Mouse (Mus musculus) intestine, embryonic 15.5 days (tissue): ENCODE results near the gene Bscl2. TPM values are rescaled to one million over a fixed set of nuclear protein-coding genes. Genes with fewer than 3 reads are reported as not detected.

ENCODE experiments used
- ATAC-seq: fragments of 200-750 bp; cut with Nextera tagmentation; 2 replicates; pipeline ENCODE4 v1.8.0; 2017; ENCODE audit warnings: moderate TSS enrichment, moderate library complexity
- H3K27ac ChIP-seq: fragments of 300-500 bp; sonication (generic); 2 replicates; pipeline ENCODE4 v1.5.1; 2015; ENCODE audit warnings: mild to moderate bottlenecking, inconsistent platforms
- H3K27me3 ChIP-seq: fragments of 300-500 bp; sonication (generic); replicated peaks from 2 replicates; pipeline ENCODE4 v1.6.1; 2015; ENCODE audit warnings: inconsistent platforms
- H3K36me3 ChIP-seq: fragments of 300-500 bp; sonication (generic); 2 replicates; pipeline ENCODE4 v1.6.1; 2015; ENCODE audit warnings: inconsistent platforms
- H3K4me1 ChIP-seq: fragments of 300-500 bp; sonication (generic); replicated peaks from 2 replicates; pipeline ENCODE4 v1.6.1; 2015; ENCODE audit warnings: inconsistent platforms
- H3K4me2 ChIP-seq: fragments of 300-500 bp; sonication (generic); replicated peaks from 2 replicates; pipeline ENCODE4 v1.6.1; 2015; ENCODE audit warnings: mild to moderate bottlenecking, inconsistent platforms
- H3K4me3 ChIP-seq: fragments of 300-500 bp; sonication (generic); replicated peaks from 2 replicates; pipeline ENCODE4 v1.5.1; 2015; ENCODE audit warnings: inconsistent platforms
- H3K9ac ChIP-seq: fragments of 300-500 bp; sonication (generic); 2 replicates; pipeline ENCODE4 v1.6.1; 2015; ENCODE audit warnings: inconsistent platforms
- H3K9me3 ChIP-seq: fragments of 300-500 bp; sonication (generic); 2 replicates; pipeline ENCODE4 v1.6.1; 2016; ENCODE audit warnings: inconsistent platforms
- WGBS: fragments of 180-500 bp; shearing (Covaris S2); methylation state at CpG from one replicate; pipeline ENCODE4 v1.1.7; 2015; 5-methylcytosine and 5-hydroxymethylcytosine counted together
- polyA plus RNA-seq: library from polyadenylated mRNA; unstranded; fragments of >200 nt; fragmentation: Nextera tagmentation; extraction: Ambion mirVana; gene quantifications from 2 replicates; pipeline ENCODE4 v1.2.1, GENCODE M21; 2015

Bscl2 gene
- polyA plus RNA-seq, 1 experiment from 2014 or later = 40.6 TPM

DNA sequence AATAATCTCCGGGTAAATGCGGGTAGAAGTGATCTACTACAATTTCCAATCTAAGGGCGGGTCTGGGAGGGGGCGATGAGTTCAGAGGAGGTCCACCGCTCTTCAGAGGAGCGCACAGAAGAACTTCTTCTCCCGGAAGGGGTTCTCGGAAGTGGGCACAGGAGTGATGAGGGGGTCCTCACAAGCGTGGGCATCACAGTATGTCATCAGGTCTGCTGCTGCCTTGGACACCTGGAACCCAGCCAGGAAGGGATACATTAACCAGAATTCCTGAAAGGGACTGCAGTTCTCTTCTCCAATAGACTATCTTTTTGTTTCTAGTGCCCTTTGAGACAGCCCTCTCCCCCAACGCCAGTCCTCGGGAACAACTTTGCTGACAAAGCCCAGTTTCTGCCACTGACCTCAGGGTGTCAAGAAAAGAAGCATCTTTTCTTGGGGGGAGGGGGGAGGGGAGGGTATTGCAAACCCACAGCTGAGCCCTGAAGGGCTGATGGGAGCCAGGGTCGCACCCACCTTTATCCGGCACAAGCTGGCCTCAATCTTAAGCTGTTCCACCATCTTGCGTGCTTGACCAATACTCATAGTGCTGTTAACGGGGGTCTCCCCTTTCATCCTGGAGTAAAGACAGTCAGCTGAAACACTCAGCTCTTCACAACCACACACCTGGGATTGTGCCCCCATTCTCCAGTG lies 919 bp downstream of the Bscl2 start:
- H3K9me3 ChIP-seq = no peaks in the 10 kb centered on the region
- peak; percentile 8; the same call in 1 of the 2 replicates for ATAC-seq
- peak overlapping the region; percentile 50 for H3K4me3 ChIP-seq
- peak overlapping the region; percentile 97 for H3K27ac ChIP-seq
- peak overlapping the region; percentile 68 for H3K9ac ChIP-seq
- no peaks in the 10 kb centered on the region for H3K27me3 ChIP-seq
- H3K4me2 ChIP-seq = peak overlapping the region; percentile 91
- peaks cover 12% of the 10 kb centered on the region for H3K4me1 ChIP-seq
- H3K36me3 ChIP-seq = peaks cover 12% of the 10 kb centered on the region
- WGBS = 20% methylated on average over 15 of the region's 15 CpGs

DNA sequence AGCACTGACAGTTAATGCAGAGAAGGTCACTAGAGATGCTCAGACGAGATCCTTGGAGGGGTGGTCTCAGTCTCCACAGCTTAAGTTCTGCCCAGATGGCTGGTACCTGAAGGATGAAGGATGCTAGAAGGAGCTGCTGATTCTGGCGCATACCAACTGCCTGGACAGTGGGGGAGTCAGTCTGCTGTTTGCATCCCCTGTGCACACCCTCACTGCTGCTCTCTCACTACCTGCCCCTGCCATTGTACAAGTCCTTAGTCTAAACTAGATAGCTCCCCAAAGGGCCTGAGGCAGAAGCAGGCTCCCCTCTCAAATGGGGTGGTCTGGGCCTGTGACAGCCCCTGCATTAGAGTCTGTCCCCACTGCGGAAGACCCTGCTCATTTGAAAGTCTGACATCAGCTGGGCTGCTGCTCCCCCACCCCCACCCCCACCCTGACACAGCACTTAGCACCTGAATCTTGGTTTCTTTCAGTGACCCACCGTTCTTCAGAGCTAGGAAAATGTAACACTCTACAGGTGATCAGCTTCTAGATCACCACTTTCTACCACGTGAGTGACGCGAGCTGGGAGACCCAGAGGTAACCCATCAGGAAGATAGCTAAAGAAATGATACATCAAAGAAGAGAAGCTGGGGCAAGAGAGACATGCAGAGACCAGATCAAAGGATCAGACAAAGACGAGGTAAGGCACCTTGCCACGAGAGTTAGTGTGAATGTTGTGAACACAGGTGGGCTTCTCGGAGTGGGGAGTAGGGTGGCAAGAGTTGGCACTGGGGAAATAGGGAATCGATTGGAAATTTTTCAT lies 2.0 kb downstream of the Bscl2 start, which contains the start of gene Gng3:
Gene Gng3, minus strand, starts transcription at position 92 of the 805 bp plus-strand sequence.
- peaks cover 12% of the 10 kb centered on the region for H3K4me1 ChIP-seq
- ATAC-seq = no peak
- H3K27ac ChIP-seq = peak within 1 kb of the TSS; percentile 97
- no peaks in the 10 kb centered on the region for H3K9me3 ChIP-seq
- peak within 1 kb of the TSS; percentile 91 for H3K4me2 ChIP-seq
- 69% methylated on average over 11 of the region's 11 CpGs for WGBS
- H3K27me3 ChIP-seq = no peaks in the 10 kb centered on the region
- H3K4me3 ChIP-seq = peak within 1 kb of the TSS; percentile 50
- peaks cover 7% of the 10 kb centered on the region; the same call in 1 of the 2 replicates for H3K36me3 ChIP-seq
- peak within 1 kb of the TSS; percentile 68 for H3K9ac ChIP-seq

DNA sequence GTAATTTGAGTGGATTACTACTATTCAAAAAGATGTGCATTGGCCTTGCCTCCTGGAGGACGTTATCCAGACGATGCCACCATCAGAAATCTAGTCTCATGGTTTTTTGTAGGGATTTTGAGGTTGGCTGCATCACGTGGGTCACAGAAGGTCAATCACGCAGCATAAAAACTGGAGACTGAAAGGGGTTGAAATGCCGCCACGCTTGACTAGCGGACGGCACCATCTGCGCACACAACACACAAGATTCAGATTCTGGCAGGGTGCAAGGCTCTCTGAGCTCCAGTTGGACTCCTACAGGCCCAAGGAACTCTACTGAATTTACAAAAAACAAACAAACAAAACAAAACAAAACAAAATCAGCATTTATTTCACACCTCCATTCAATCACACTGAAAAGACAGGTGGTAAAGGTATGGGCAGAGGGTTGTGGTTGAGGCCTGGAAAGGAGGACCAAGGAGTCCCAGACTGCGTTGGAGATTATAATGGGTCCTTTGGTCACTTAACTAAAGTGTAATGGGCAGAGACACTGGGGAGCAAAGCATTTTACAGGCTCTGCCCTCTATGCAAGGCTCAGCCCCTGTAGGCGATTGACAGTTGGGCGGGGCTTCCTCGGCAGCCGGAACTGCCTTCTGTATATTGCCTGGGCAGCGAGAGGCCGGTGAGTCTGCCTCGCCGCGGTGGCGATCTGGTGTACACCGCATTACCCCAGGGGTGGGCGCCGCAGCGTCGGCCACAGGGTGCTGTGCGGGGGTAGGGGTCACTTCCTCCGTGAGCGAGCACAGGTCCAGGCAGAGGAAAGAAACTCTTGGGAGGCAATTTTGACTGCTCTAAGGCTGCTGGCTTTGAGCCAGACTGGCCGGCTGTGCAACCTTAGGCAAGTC lies 2.9 kb downstream of the Bscl2 start:
- H3K27me3 ChIP-seq = no peaks in the 10 kb centered on the region
- 0 out of 2 replicates have a peak, but pooled peaks cover 2% of the 10 kb centered on the region for H3K36me3 ChIP-seq
- H3K4me3 ChIP-seq = peak overlapping the region; percentile 50
- no peaks in the 10 kb centered on the region for H3K9me3 ChIP-seq
- peak overlapping the region; percentile 88 for H3K4me2 ChIP-seq
- WGBS = 25% methylated on average over 29 of the region's 29 CpGs
- peak; percentile 81 for ATAC-seq
- peaks cover 12% of the 10 kb centered on the region for H3K4me1 ChIP-seq
- peak overlapping the region; percentile 62 for H3K9ac ChIP-seq
- no peak overlapping the region for H3K27ac ChIP-seq

GRCm38 (mm10) chr19:8841012-8841411 lies 3.7 kb downstream of the Bscl2 start:
- H3K9me3 ChIP-seq = no peaks in the 10 kb centered on the region
- H3K4me3 ChIP-seq = peak overlapping the region; percentile 50
- no peak overlapping the region for H3K27ac ChIP-seq
- ATAC-seq = no peak
- peaks cover 12% of the 10 kb centered on the region for H3K4me1 ChIP-seq
- peak overlapping the region; percentile 88 for H3K4me2 ChIP-seq
- H3K27me3 ChIP-seq = no peaks in the 10 kb centered on the region
- WGBS = 90% methylated on average over 7 of the region's 7 CpGs
- H3K9ac ChIP-seq = peak overlapping the region; percentile 62
- peaks cover 3% of the 10 kb centered on the region; the same call in 1 of the 2 replicates for H3K36me3 ChIP-seq

DNA sequence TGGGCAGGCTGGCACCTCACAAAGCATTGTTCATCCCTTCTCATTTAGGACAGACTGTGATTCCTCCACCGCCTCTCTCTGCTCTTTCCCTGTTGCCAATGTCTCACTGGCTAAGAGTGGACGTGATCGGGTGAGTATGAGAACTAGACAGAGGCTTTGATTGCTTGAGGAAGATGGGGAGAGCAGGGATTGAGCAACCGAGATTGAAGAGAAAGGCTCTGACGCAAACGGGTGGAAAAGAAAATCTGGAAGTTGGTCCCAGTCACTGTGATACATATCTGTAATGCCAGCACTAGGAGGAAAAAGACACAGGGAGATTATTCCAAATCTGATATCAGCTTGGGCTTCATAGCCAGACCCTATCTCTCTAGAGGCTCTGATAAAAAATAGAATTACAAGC lies 5.7 kb downstream of the Bscl2 start:
- ATAC-seq = no peak
- Histone ChIP-seq H3K36me3 (peaks cover 8% of the 10 kb centered on the region; the same call in 1 of the 2 replicates), H3K4me1 (peaks cover 8% of the 10 kb centered on the region), H3K27me3 (no peaks in the 10 kb centered on the region), H3K9me3 (no peaks in the 10 kb centered on the region), H3K27ac (no peak overlapping the region), H3K4me2 (no peak overlapping the region), H3K9ac (0 out of 2 replicates have a peak overlapping the region, but pooled peaks have one; percentile 1), H3K4me3 (no peak overlapping the region)
- WGBS = 83% methylated on average over 6 of the region's 6 CpGs

GRCm38 (mm10) chr19:8844371-8845129 lies 7.3 kb downstream of the Bscl2 start:
- Histone ChIP-seq H3K4me2 (no peak overlapping the region), H3K4me1 (peaks cover 3% of the 10 kb centered on the region; the same call in 1 of the 2 replicates), H3K27me3 (no peaks in the 10 kb centered on the region), H3K36me3 (peaks cover 8% of the 10 kb centered on the region; the same call in 1 of the 2 replicates), H3K27ac (no peak overlapping the region), H3K4me3 (no peak overlapping the region), H3K9ac (no peak overlapping the region), H3K9me3 (no peaks in the 10 kb centered on the region)
- WGBS = 63% methylated on average over 5 of the region's 5 CpGs
- no peak for ATAC-seq

DNA sequence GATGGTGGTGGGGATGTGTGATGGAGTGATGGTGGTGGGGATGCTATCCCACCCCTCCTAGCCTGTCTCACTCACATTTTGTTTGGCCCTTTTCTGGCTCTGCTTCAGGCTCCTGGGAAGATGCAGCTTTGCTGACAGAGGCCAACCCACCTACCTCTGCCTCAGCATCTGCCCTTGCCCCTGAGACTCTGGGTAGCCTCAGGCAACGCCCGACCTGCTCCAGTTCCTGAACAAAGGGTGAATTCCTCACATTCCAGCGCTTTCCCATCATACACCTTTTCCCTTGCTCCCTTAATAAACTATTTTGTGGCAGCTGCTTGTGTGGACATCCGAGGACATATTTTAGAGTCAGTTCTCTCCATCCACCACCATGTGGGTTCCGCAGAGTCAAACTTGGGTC lies 11.1 kb downstream of the Bscl2 start:
- Histone ChIP-seq H3K4me3 (no peak overlapping the region), H3K4me1 (peaks cover 13% of the 10 kb centered on the region; the same call in 1 of the 2 replicates), H3K9ac (no peak overlapping the region), H3K27me3 (no peaks in the 10 kb centered on the region), H3K27ac (no peak overlapping the region), H3K36me3 (peaks cover 8% of the 10 kb centered on the region; the same call in 1 of the 2 replicates), H3K9me3 (no peaks in the 10 kb centered on the region), H3K4me2 (no peak overlapping the region)
- no peak for ATAC-seq
- WGBS = 63% methylated on average over 5 of the region's 5 CpGs

GRCm38 (mm10) chr19:8850402-8850901 lies 13.2 kb downstream of the Bscl2 start, which contains the start of gene Lrrn4cl:
Gene Lrrn4cl, plus strand, starts transcription at chr19:8850768.
- no peak within 1 kb of the TSS for H3K9ac ChIP-seq
- peaks cover 8% of the 10 kb centered on the region; the same call in 1 of the 2 replicates for H3K36me3 ChIP-seq
- peaks cover 13% of the 10 kb centered on the region; the same call in 1 of the 2 replicates for H3K4me1 ChIP-seq
- no peaks in the 10 kb centered on the region for H3K9me3 ChIP-seq
- 0 out of 2 replicates have a peak within 1 kb of the TSS, but pooled peaks have one; percentile 28 for H3K27ac ChIP-seq
- 20% methylated on average over 7 of the region's 7 CpGs for WGBS
- H3K4me3 ChIP-seq = no peak within 1 kb of the TSS
- H3K27me3 ChIP-seq = no peaks in the 10 kb centered on the region
- H3K4me2 ChIP-seq = peak within 1 kb of the TSS; percentile 22; the same call in 1 of the 2 replicates
- ATAC-seq = peak; percentile 89

DNA sequence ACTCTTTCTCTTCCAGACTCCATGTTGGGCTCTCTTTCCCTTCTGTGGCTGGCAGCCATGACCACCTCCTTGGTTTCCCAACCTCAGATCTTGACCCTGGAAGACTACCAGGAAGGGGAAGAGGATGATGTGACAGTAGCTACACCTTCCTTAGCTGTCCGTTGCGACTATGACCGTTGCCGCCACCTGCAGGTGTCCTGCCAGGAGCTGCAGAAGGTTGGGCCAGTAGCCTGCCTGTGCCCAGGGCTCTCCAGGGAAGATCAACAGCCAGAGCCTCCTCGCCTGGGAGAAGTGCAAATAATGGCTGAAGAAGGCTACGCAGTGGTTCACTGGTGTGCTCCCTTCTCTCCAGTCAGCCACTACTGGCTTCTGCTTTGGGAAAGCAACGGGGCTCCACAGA lies 14.4 kb downstream of the Bscl2 start:
- peaks cover 13% of the 10 kb centered on the region; the same call in 1 of the 2 replicates for H3K4me1 ChIP-seq
- no peak for ATAC-seq
- H3K4me2 ChIP-seq = no peak overlapping the region
- H3K27ac ChIP-seq = no peak overlapping the region
- H3K9me3 ChIP-seq = no peaks in the 10 kb centered on the region
- H3K4me3 ChIP-seq = no peak overlapping the region
- peaks cover under 1% of the 10 kb centered on the region; the same call in 1 of the 2 replicates for H3K36me3 ChIP-seq
- no peaks in the 10 kb centered on the region for H3K27me3 ChIP-seq
- H3K9ac ChIP-seq = no peak overlapping the region
- WGBS = 44% methylated on average over 7 of the region's 7 CpGs

DNA sequence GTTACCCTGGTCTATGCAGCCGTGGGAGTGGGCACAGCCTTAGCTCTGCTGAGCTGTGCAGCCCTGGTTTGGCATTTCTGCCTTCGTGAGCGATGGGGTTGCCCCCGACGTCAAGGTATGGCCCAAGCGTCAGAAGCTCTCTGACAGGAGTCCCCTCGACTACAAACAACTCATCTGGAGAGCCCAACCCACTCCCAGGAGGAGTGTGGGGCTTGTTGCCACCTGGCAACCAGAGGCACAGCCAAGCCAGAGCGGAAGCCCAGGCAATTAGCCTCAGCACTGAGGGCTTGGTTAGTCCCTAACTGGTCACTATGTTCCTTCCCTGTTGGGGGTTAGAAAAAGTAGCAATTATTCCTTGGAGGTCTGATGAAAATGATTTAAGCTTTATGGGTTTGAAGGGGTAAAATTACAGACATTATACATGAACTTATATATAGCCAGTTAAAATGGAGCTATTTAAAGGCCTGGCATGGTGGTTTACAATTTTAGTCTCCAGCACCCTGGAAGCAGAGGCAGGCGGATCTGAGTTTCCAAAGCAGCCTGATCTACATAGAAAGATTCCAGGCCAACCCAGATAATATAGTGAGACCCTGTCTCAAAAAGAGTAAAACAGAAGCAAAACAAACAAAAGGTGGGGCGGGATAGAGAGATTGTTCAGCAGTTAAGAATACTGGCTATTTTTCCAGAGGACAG lies 15.1 kb downstream of the Bscl2 start:
- H3K4me2 ChIP-seq = no peak overlapping the region
- peaks cover 13% of the 10 kb centered on the region; the same call in 1 of the 2 replicates for H3K4me1 ChIP-seq
- H3K4me3 ChIP-seq = no peak overlapping the region
- no peak overlapping the region for H3K9ac ChIP-seq
- H3K9me3 ChIP-seq = no peaks in the 10 kb centered on the region
- H3K27me3 ChIP-seq = no peaks in the 10 kb centered on the region
- 51% methylated on average over 10 of the region's 10 CpGs for whole genome bisulfite sequencing
- no peak for ATAC-seq
- H3K36me3 ChIP-seq = no peaks in the 10 kb centered on the region
- H3K27ac ChIP-seq = no peak overlapping the region
